Mouse (Mus musculus): ENCODE measurements around the gene Nup210. TPM values are rescaled to one million over a fixed set of nuclear protein-coding genes. Genes with fewer than 3 reads are reported as not detected.

The Nup210 gene
- total RNA-seq, 2 experiments from 2014 or later: 3.6 to 6.2 TPM

Other genes with a start within 250 kb of the Nup210 start
- 100 to 1,000 TPM in 1 of 2 experiments, 10 to 100 TPM in 1; 96.2 to 114 TPM for gene Iqsec1, start 128.1 kb downstream of the Nup210 start, total RNA-seq (2021)
- 1 to 10 TPM; 5.8 to 6.2 TPM for gene Hdac11, start 39.8 kb upstream of the Nup210 start, total RNA-seq (2021)
- 10 to 100 TPM; 12.6 to 20.7 TPM for gene Fbln2, start 95.6 kb upstream of the Nup210 start, total RNA-seq (2021)